23 mouse cellular contexts compared by ENCODE assay signal in genomic region chr4:82763586-82763985, GRCm38 (mm10). TPM values are rescaled to one million over a fixed set of nuclear protein-coding genes. Genes with fewer than 3 reads are reported as not detected.
DNase-seq lines count a peak whose midpoint lies in the region; ATAC-seq and TF ChIP-seq lines count a peak whose summit lies in the region.
"Had no signal": no experiment of that assay in that cellular context is flagged by ENCODE, and none has a peak within 500 bp of the region (broad histone marks: within the 10 kb centered on the region; RNA-seq: fewer than 3 reads in every experiment).

No protein-coding gene starts in this region.

- DNase-seq in hindbrain, embryonic 10.5 days (ENCODE audit: low spot score): no peak
- DNase-seq in hindbrain, embryonic 11.5 days (ENCODE audit: low spot score): no peak
- peak; percentile 57 for DNase-seq in Muller cell, postnatal 12 days (ENCODE audit: inconsistent ontology term)
- DNase-seq in limb, embryonic 10.5 days (ENCODE audit: low spot score): no peak
- no peak for DNase-seq in kidney, postnatal 14 days
- DNase-seq in cerebellum, adult 2 months: no peak
- DNase-seq in spleen, postnatal 14 days (ENCODE audit: low spot score in 2 of 2): no peak
- DNase-seq: adrenal gland, postnatal 14 days; cerebellum, adult 11-12 months; cerebellum, adult 9-11 months; cerebellum, postnatal 36 days; gastrocnemius, postnatal 10 days; heart, adult 18-20 months; heart, postnatal 10 days; heart, postnatal 4 days had no signal

- no peaks in the 10 kb centered on the region for H3K36me3 ChIP-seq in hindbrain, embryonic 10.5 days
- no peaks in the 10 kb centered on the region for H3K36me3 ChIP-seq in hindbrain, embryonic 11.5 days (ENCODE audit: control insufficient read depth, insufficient read depth, low read length)
- no peaks in the 10 kb centered on the region for H3K36me3 ChIP-seq in embryonic facial prominence, embryonic 12.5 days
- H3K36me3 ChIP-seq in limb, embryonic 10.5 days: no peaks in the 10 kb centered on the region
- H3K36me3 ChIP-seq: forebrain, embryonic 15.5 days; heart, embryonic 10.5 days; hindbrain, embryonic 15.5 days had no signal

- WGBS in hindbrain, embryonic 10.5 days: 38% methylated on average over 5 of the region's 5 CpGs
- WGBS in hindbrain, embryonic 11.5 days: 40% methylated on average over 5 of the region's 5 CpGs
- 27% methylated on average over 5 of the region's 5 CpGs for whole genome bisulfite sequencing in embryonic facial prominence, embryonic 12.5 days
- 51% methylated on average over 5 of the region's 5 CpGs for WGBS in limb, embryonic 10.5 days
- 80% methylated on average over 5 of the region's 5 CpGs for WGBS in cerebellum, adult 2 months

- H3K9ac ChIP-seq in hindbrain, embryonic 11.5 days (ENCODE audit: low read depth, low read length): no peak overlapping the region
- H3K9ac ChIP-seq in embryonic facial prominence, embryonic 12.5 days: no peak overlapping the region
- H3K9ac ChIP-seq: forebrain, embryonic 15.5 days; hindbrain, embryonic 15.5 days had no signal

- no peak for TF ChIP-seq POLR2A in cerebellum, adult 2 months (IDR thresholded peaks at IDR 0.05; ENCODE audit: borderline replicate concordance, insufficient read depth, low read length)

- H3K27me3 ChIP-seq in hindbrain, embryonic 10.5 days (ENCODE audit: insufficient read depth, poor library complexity, severe bottlenecking): no peaks in the 10 kb centered on the region
- no peaks in the 10 kb centered on the region for H3K27me3 ChIP-seq in hindbrain, embryonic 11.5 days (ENCODE audit: control insufficient read depth, insufficient read depth, low read length)
- H3K27me3 ChIP-seq in embryonic facial prominence, embryonic 12.5 days: no peaks in the 10 kb centered on the region
- H3K27me3 ChIP-seq in limb, embryonic 10.5 days (ENCODE audit: low read depth, poor library complexity, severe bottlenecking): no peaks in the 10 kb centered on the region
- H3K27me3 ChIP-seq in cerebellum, adult 2 months (ENCODE audit: control insufficient read depth, insufficient read depth, low read length): no peaks in the 10 kb centered on the region; the same call in 1 of the 2 replicates
- H3K27me3 ChIP-seq: forebrain, embryonic 15.5 days; hindbrain, embryonic 15.5 days; Patski had no signal

- peaks cover 36% of the 10 kb centered on the region for H3K4me1 ChIP-seq in hindbrain, embryonic 10.5 days (replicated peaks)
- 0 out of 2 replicates have a peak, but pooled peaks cover 2% of the 10 kb centered on the region for H3K4me1 ChIP-seq in hindbrain, embryonic 11.5 days (replicated peaks; ENCODE audit: control insufficient read depth, insufficient read depth, low read length)
- H3K4me1 ChIP-seq in embryonic facial prominence, embryonic 12.5 days: peaks cover 23% of the 10 kb centered on the region
- H3K4me1 ChIP-seq in limb, embryonic 10.5 days: peaks cover 45% of the 10 kb centered on the region
- no peaks in the 10 kb centered on the region for H3K4me1 ChIP-seq in cerebellum, adult 2 months (ENCODE audit: control insufficient read depth, insufficient read depth, low read length)

- no peak overlapping the region for H3K4me3 ChIP-seq in hindbrain, embryonic 10.5 days
- H3K4me3 ChIP-seq in hindbrain, embryonic 11.5 days (ENCODE audit: low read depth, low read length): no peak overlapping the region
- H3K4me3 ChIP-seq in embryonic facial prominence, embryonic 12.5 days: no peak overlapping the region
- H3K4me3 ChIP-seq in limb, embryonic 10.5 days: no peak overlapping the region
- H3K4me3 ChIP-seq in cerebellum, adult 2 months (replicated peaks; ENCODE audit: insufficient read depth, low read depth, low read length): no peak overlapping the region
- H3K4me3 ChIP-seq: erythroblast, embryonic 14.5 days; forebrain, embryonic 15.5 days; heart, embryonic 10.5 days; hindbrain, embryonic 15.5 days had no signal

- peak overlapping the region; percentile 82 for H3K27ac ChIP-seq in hindbrain, embryonic 10.5 days
- no peak overlapping the region for H3K27ac ChIP-seq in hindbrain, embryonic 11.5 days (ENCODE audit: low read depth, low read length)
- peak overlapping the region; percentile 86 for H3K27ac ChIP-seq in embryonic facial prominence, embryonic 12.5 days
- peak overlapping the region; percentile 73 for H3K27ac ChIP-seq in limb, embryonic 10.5 days
- no peak overlapping the region for H3K27ac ChIP-seq in cerebellum, adult 2 months (ENCODE audit: insufficient read depth, low read length)
- H3K27ac ChIP-seq: forebrain, embryonic 15.5 days; heart, embryonic 10.5 days; hindbrain, embryonic 15.5 days had no signal

- H3K4me2 ChIP-seq in hindbrain, embryonic 11.5 days (replicated peaks; ENCODE audit: low read depth, low read length): no peak overlapping the region
- no peak overlapping the region for H3K4me2 ChIP-seq in embryonic facial prominence, embryonic 12.5 days (replicated peaks)
- H3K4me2 ChIP-seq: forebrain, embryonic 15.5 days had no signal

- ATAC-seq in hindbrain, embryonic 11.5 days (ENCODE audit: low FRiP score): no peak
- no peak for ATAC-seq in embryonic facial prominence, embryonic 12.5 days (ENCODE audit: insufficient number of reproducible peaks, insufficient read depth, low FRiP score, low TSS enrichment)
- ATAC-seq: activated CD4-positive, CD25-positive, alpha-beta regulatory T cell, adult 4 months; forebrain, embryonic 15.5 days; inflammation-experienced regulatory T-cells, adult 6 months; Patski had no signal

- H3K9me3 ChIP-seq in hindbrain, embryonic 10.5 days: no peaks in the 10 kb centered on the region
- H3K9me3 ChIP-seq in hindbrain, embryonic 11.5 days (ENCODE audit: control insufficient read depth, low read length): no peaks in the 10 kb centered on the region
- no peaks in the 10 kb centered on the region for H3K9me3 ChIP-seq in embryonic facial prominence, embryonic 12.5 days
- no peaks in the 10 kb centered on the region for H3K9me3 ChIP-seq in limb, embryonic 10.5 days (replicated peaks)
- H3K9me3 ChIP-seq: forebrain, embryonic 15.5 days; heart, embryonic 10.5 days; hindbrain, embryonic 15.5 days had no signal

- no peak for TF ChIP-seq CTCF in cerebellum, adult 2 months (IDR thresholded peaks at IDR 0.05; ENCODE audit: borderline replicate concordance, insufficient read depth, low read depth, low read length)

RNA-seq across cellular contexts. Expression of gene Nfib, which starts 58.0 kb away (rescaled TPM):
- polyA plus RNA-seq in hindbrain, embryonic 10.5 days (2016; fragmentation: Nextera tagmentation; extraction: Ambion mirVana): 8.3 and 17.3 TPM in 2 replicates
- polyA plus RNA-seq in hindbrain, embryonic 11.5 days (2014; fragmentation: Nextera tagmentation; extraction: Ambion mirVana): 28.6 and 38.6 TPM in 2 replicates
- 86.8 and 92.6 TPM in 2 replicates for polyA plus RNA-seq in embryonic facial prominence, embryonic 12.5 days (2016; fragmentation: Nextera tagmentation; extraction: Ambion mirVana)
- polyA plus RNA-seq in limb, embryonic 10.5 days (2016; fragmentation: Nextera tagmentation; extraction: Ambion mirVana): 13.5 and 23.4 TPM in 2 replicates
- 44.3 and 45.5 TPM in 2 replicates for polyA plus RNA-seq in cerebellum, adult 2 months (2012; rRNA removed)
- polyA plus RNA-seq: erythroblast, embryonic 14.5 days had no signal

Comparison
In these comparisons a context has a peak if more than half of its experiments do, and no peak if none do; other contexts are left out.
1. H3K27ac ChIP-seq: peak in hindbrain, embryonic 10.5 days (single experiment), embryonic facial prominence, embryonic 12.5 days (single experiment) and limb, embryonic 10.5 days (single experiment); none in hindbrain, embryonic 11.5 days (single experiment) and cerebellum, adult 2 months (single experiment).